Mouse (Mus musculus) olfactory bulb, adult 2 months (tissue): Measurements from ENCODE around the gene Cotl1.

Source experiments
- CTCF ChIP-seq: fragments of 200-500 bp; IDR thresholded peaks from 2 replicates; pipeline ENCODE4 v1.5.1; 2012; ENCODE audit warnings: low read depth, mild to moderate bottlenecking, low read length, moderate library complexity; ENCODE audit not compliant: insufficient read depth
- POLR2A ChIP-seq: fragments of 200-500 bp; IDR thresholded peaks from 2 replicates; pipeline ENCODE4 v1.6.1; 2012; ENCODE audit warnings: mild to moderate bottlenecking, low read depth, low read length, moderate library complexity; ENCODE audit not compliant: insufficient read depth

GRCm38 (mm10) chr8:119826982-119827381 is 13.4 kb downstream of the Cotl1 start:
- TF ChIP-seq POLR2A (no peak), CTCF (no peak)
